ENCODE assay signal across 21 mouse cellular contexts in the genomic region with DNA sequence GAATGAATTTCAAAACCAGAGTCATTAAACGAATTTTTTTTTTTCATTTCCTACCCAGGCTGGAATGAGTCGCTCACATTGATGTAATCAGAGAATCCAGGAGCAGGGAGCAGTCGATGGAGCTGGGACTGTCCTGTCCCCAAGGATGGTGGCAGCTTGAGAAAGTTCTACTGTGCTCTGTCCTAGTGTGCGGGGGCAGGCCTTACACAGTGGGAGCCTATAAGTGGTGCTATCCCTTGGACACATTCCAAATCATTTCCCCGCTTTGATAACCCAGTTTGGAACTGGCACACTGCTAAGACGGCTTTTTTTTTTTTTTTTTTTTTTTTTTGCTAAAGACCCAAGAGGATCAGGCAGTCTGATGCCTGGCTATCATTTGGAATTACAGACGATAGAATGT.
DNase-seq lines count a peak whose midpoint lies in the region; ATAC-seq lines count a peak whose summit lies in the region.
"Had no signal": no experiment of that assay in that cellular context is flagged by ENCODE, and none has a peak within 500 bp of the region (broad histone marks: within the 10 kb centered on the region; RNA-seq: fewer than 3 reads in every experiment).

No protein-coding gene starts in this region.

- H3K9ac ChIP-seq in heart, embryonic 11.5 days (ENCODE audit: low read depth, low read length) = no peak overlapping the region
- no peak overlapping the region for H3K9ac ChIP-seq in heart, embryonic 13.5 days
- H3K9ac ChIP-seq: embryonic facial prominence, embryonic 12.5 days; limb, embryonic 13.5 days; liver, embryonic 12.5 days; lung, embryonic 15.5 days had no signal

- H3K36me3 ChIP-seq in heart, embryonic 11.5 days (ENCODE audit: control insufficient read depth, insufficient read depth, low read length) = no peaks in the 10 kb centered on the region
- no peaks in the 10 kb centered on the region for H3K36me3 ChIP-seq in heart, embryonic 13.5 days
- H3K36me3 ChIP-seq: embryonic facial prominence, embryonic 12.5 days; limb, embryonic 13.5 days; liver, embryonic 12.5 days; lung, embryonic 15.5 days had no signal

- no peak overlapping the region for H3K4me3 ChIP-seq in heart, embryonic 11.5 days (ENCODE audit: low read depth, low read length)
- no peak overlapping the region for H3K4me3 ChIP-seq in heart, embryonic 13.5 days
- H3K4me3 ChIP-seq: embryonic facial prominence, embryonic 12.5 days; limb, embryonic 13.5 days; liver, embryonic 12.5 days; lung, embryonic 15.5 days had no signal

- WGBS in heart, embryonic 11.5 days (ENCODE audit: insufficient replicate concordance) = 34% methylated on average over 7 of the region's 7 CpGs
- 22% methylated on average over 7 of the region's 7 CpGs for WGBS in heart, embryonic 13.5 days

- H3K4me2 ChIP-seq in heart, embryonic 11.5 days = peak overlapping the region; percentile 29
- H3K4me2 ChIP-seq in heart, embryonic 13.5 days = peak overlapping the region; percentile 41
- H3K4me2 ChIP-seq: embryonic facial prominence, embryonic 12.5 days; limb, embryonic 13.5 days; liver, embryonic 12.5 days; lung, embryonic 15.5 days had no signal

- intact Hi-C loops in heart, postnatal 36 days (cut with DNase I) = loop anchor here (5.0 kb wide), 2 partner anchors 119 to 134 kb away; no protein-coding TSS in a partner anchor

- peaks cover 20% of the 10 kb centered on the region for H3K4me1 ChIP-seq in heart, embryonic 11.5 days (ENCODE audit: control insufficient read depth, insufficient read depth, low read length)
- peaks cover 46% of the 10 kb centered on the region for H3K4me1 ChIP-seq in heart, embryonic 13.5 days
- H3K4me1 ChIP-seq: embryonic facial prominence, embryonic 12.5 days; limb, embryonic 13.5 days; liver, embryonic 12.5 days had no signal

- peak; percentile 61; the same call in 1 of the 2 replicates for ATAC-seq in heart, embryonic 11.5 days (replicated peaks; ENCODE audit: insufficient number of reproducible peaks, low FRiP score, low TSS enrichment)
- no peak; the same call in 1 of the 2 replicates for ATAC-seq in heart, embryonic 13.5 days (ENCODE audit: extremely low read depth, insufficient number of reproducible peaks, low FRiP score, low TSS enrichment)
- ATAC-seq: hindbrain, postnatal 0 days; intestine, postnatal 0 days; liver, embryonic 12.5 days had no signal

- H3K27ac ChIP-seq in heart, embryonic 11.5 days (ENCODE audit: low read depth, low read length) = peak overlapping the region; percentile 86
- H3K27ac ChIP-seq in heart, embryonic 13.5 days (replicated peaks) = peak overlapping the region; percentile 92
- H3K27ac ChIP-seq: embryonic facial prominence, embryonic 12.5 days; hindbrain, postnatal 0 days; limb, embryonic 13.5 days; liver, embryonic 12.5 days; lung, embryonic 15.5 days had no signal

- no peaks in the 10 kb centered on the region for H3K9me3 ChIP-seq in heart, embryonic 11.5 days (replicated peaks; ENCODE audit: control insufficient read depth, low read length)
- no peaks in the 10 kb centered on the region for H3K9me3 ChIP-seq in heart, embryonic 13.5 days
- H3K9me3 ChIP-seq: embryonic facial prominence, embryonic 12.5 days; limb, embryonic 13.5 days; liver, embryonic 12.5 days; lung, embryonic 15.5 days; megakaryocyte, embryonic 14.5 days had no signal

- peak; percentile 17 to 45 for DNase-seq in adrenal gland, adult (ENCODE audit: inconsistent age in 2 of 2, low spot score in 1 of 2)
- no peak for DNase-seq in adrenal gland, adult 18-20 months (ENCODE audit: low spot score in 2 of 2)
- no peak for DNase-seq in heart, postnatal 36 days
- peak; percentile 15 for DNase-seq in heart, postnatal 4 days
- no peak for DNase-seq in layer of hippocampus, adult 18-20 months (ENCODE audit: low spot score in 2 of 2)
- no peak for DNase-seq in layer of hippocampus, adult 8-10 months (ENCODE audit: low spot score in 2 of 2)
- DNase-seq: adrenal gland, adult 2 months; cerebellum, adult 18-20 months; cerebellum, postnatal 14 days; kidney, postnatal 25 days; lung, postnatal 36 days; midbrain, embryonic 14.5 days had no signal

- no peaks in the 10 kb centered on the region for H3K27me3 ChIP-seq in heart, embryonic 11.5 days (ENCODE audit: control insufficient read depth, insufficient read depth, low read length)
- H3K27me3 ChIP-seq in heart, embryonic 13.5 days (replicated peaks) = no peaks in the 10 kb centered on the region
- H3K27me3 ChIP-seq: embryonic facial prominence, embryonic 12.5 days; limb, embryonic 13.5 days; liver, embryonic 12.5 days; lung, embryonic 15.5 days had no signal

Comparison
In these comparisons a context has a peak if more than half of its experiments do, and no peak if none do; other contexts are left out.
1. DNase-seq: peak in adrenal gland, adult (2 of 2) and heart, postnatal 4 days (single experiment); none in adrenal gland, adult 18-20 months (0 of 2), heart, postnatal 36 days (0 of 2), layer of hippocampus, adult 18-20 months (0 of 2) and layer of hippocampus, adult 8-10 months (0 of 2).